Mouse (Mus musculus): Measurements from ENCODE around the gene Dennd1a.

GRCm38 (mm10) chr2:38168606-38169005 lies 118.6 kb downstream of the Dennd1a start:
- TF ChIP-seq POLR2A (IDR thresholded peaks at IDR 0.05; ENCODE audit: insufficient read depth, low read depth, low read length) (no peak), CTCF (IDR thresholded peaks at IDR 0.05) (no peak)

Data from heart, adult 2 months (tissue).